Mouse (Mus musculus): ENCODE results near the gene Rdh14. TPM values are rescaled to one million over a fixed set of nuclear protein-coding genes. Genes with fewer than 3 reads are reported as not detected.
A peak's percentile ranks its signal among the peaks of the same experiment; 100 is the strongest.

The Rdh14 gene
- polyA plus RNA-seq (2012; rRNA removed), result 10.8 and 12.6 TPM in 2 replicates

GRCm38 (mm10) chr12:10390671-10391441 lies at the start of gene Rdh14:
Rdh14 (plus strand) TSS chr12:10390772.
- Histone ChIP-seq H3K4me1 (ENCODE audit: control insufficient read depth, insufficient read depth, low read length) (peaks cover 4% of the 10 kb centered on the region), H3K4me3 (replicated peaks; ENCODE audit: extremely low read depth, low read depth, low read length) (peak within 1 kb of the TSS; percentile 87)
- DNase-seq, result peak; percentile 96
- WGBS, result under 1% methylated on average over 53 of the region's 53 CpGs
- TF ChIP-seq POLR2A (IDR thresholded peaks at IDR 0.05; ENCODE audit: borderline replicate concordance, extremely low read depth, low read depth, low read length) (peak; percentile 80; the same call in 1 of the 2 replicates), CTCF (IDR thresholded peaks at IDR 0.05; ENCODE audit: insufficient read depth, low read length) (peak; percentile 42)

GRCm38 (mm10) chr12:10350706-10351105 lies 39.9 kb upstream of the Rdh14 start:
- no peak for TF ChIP-seq POLR2A (IDR thresholded peaks at IDR 0.05; ENCODE audit: borderline replicate concordance, extremely low read depth, low read depth, low read length)
- no peak for TF ChIP-seq CTCF (IDR thresholded peaks at IDR 0.05; ENCODE audit: insufficient read depth, low read length)
- DNase-seq, result peak; percentile 11

GRCm38 (mm10) chr12:10357756-10358155 lies 32.8 kb upstream of the Rdh14 start:
- 41% methylated on average over 6 of the region's 6 CpGs for WGBS
- TF ChIP-seq POLR2A (IDR thresholded peaks at IDR 0.05; ENCODE audit: borderline replicate concordance, extremely low read depth, low read depth, low read length) (no peak), CTCF (IDR thresholded peaks at IDR 0.05; ENCODE audit: insufficient read depth, low read length) (no peak)

More at GRCm38 (mm10) chr12:10350706-10351105, 39.9 kb upstream of the Rdh14 start:
- Histone ChIP-seq H3K4me1 (ENCODE audit: control insufficient read depth, insufficient read depth, low read length) (no peaks in the 10 kb centered on the region), H3K4me3 (replicated peaks; ENCODE audit: extremely low read depth, low read depth, low read length) (no peak overlapping the region)
- 53% methylated on average over 3 of the region's 3 CpGs for WGBS

DNA sequence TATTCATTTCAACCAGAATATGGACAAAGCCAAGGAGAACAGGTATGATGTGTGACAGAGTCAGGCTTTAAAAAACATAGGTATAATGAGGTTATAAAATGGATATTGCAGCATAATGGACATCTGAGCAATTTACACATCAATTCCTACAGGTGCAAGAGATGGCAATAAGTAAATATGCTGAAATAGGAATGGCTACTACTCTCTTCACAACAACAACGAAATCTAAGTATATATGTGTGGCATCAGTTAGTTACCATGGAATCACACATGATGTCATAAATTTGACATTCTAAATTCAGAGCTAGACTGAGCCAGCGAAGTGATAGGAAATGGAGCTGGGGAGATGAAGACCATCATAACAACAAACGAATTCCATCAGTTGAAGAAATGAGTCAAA lies 20.9 kb upstream of the Rdh14 start, which contains the start of gene Nt5c1b:
TSS of gene Nt5c1b (plus strand) at position 301 of the 400 bp plus-strand sequence.
- WGBS, result 74% methylated on average over 3 of the region's 3 CpGs
- TF ChIP-seq POLR2A (IDR thresholded peaks at IDR 0.05; ENCODE audit: borderline replicate concordance, extremely low read depth, low read depth, low read length), result no peak
- TF ChIP-seq CTCF (IDR thresholded peaks at IDR 0.05; ENCODE audit: insufficient read depth, low read length), result no peak
- no peak within 1 kb of the TSS for H3K4me3 ChIP-seq (replicated peaks; ENCODE audit: extremely low read depth, low read depth, low read length)
- H3K4me1 ChIP-seq (ENCODE audit: control insufficient read depth, insufficient read depth, low read length), result no peaks in the 10 kb centered on the region
- DNase-seq, result no peak

More at GRCm38 (mm10) chr12:10357756-10358155, 32.8 kb upstream of the Rdh14 start:
- Histone ChIP-seq H3K4me1 (ENCODE audit: control insufficient read depth, insufficient read depth, low read length) (no peaks in the 10 kb centered on the region), H3K4me3 (replicated peaks; ENCODE audit: extremely low read depth, low read depth, low read length) (no peak overlapping the region)
- no peak for DNase-seq

DNA sequence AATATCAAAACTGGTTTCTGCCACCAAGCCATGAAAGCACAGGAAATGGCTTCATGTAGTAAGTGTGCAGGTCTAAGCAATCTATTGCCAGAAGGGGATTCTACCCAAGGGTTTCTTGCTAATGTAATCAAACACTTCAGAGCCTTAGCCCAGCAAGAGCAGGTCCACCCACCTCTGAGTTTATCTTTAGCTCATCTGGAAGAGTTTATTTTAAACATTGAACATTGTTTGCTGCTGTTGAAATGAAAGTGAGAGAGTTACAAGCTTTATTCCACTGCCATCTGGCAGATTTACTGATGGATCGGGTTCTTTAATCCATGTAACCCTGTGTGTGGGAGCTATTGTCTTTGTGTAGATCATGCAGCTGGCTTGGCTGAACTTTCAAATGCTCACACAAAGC lies 10.2 kb downstream of the Rdh14 start:
- Histone ChIP-seq H3K4me3 (replicated peaks; ENCODE audit: extremely low read depth, low read depth, low read length) (no peak overlapping the region), H3K4me1 (ENCODE audit: control insufficient read depth, insufficient read depth, low read length) (peaks cover 3% of the 10 kb centered on the region)
- WGBS, result 42% methylated on average over 1 of the region's 1 CpGs
- no peak for TF ChIP-seq POLR2A (IDR thresholded peaks at IDR 0.05; ENCODE audit: borderline replicate concordance, extremely low read depth, low read depth, low read length)
- TF ChIP-seq CTCF (IDR thresholded peaks at IDR 0.05; ENCODE audit: insufficient read depth, low read length), result no peak
- DNase-seq, result no peak

DNA sequence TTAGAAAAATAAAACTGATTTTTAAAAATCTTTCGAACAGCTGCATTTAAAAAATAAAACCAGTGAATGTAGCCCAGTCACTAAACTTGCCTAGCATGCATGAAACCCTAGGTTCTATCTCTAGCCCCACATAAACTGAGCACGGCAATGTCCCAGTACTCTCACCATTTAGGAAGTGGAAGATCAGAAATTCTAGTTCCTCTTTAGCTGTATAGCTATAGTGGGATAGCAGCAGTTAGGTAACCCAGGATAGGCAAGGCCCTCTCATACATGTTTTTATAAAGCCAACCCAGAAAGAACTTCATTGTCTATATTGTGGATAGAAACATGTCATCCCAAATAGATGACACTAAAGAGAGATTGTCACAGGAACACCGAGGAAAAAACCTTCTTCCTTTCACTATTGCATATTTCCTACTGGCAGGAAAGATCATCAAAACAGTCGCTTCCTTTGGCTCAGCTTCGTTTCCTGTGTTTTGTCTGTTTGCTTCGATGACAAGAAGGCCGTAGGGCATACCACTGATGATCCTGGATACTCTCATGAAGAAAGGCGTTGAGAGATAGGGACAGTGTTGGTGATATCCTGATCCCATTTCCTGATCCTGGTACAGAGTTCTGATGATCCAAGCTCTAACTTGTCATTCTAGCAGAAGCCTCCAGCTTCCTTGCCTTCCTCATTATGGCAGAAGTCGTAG lies 12.0 kb downstream of the Rdh14 start:
- DNase-seq, result no peak
- no peak overlapping the region for H3K4me3 ChIP-seq (replicated peaks; ENCODE audit: extremely low read depth, low read depth, low read length)
- H3K4me1 ChIP-seq (ENCODE audit: control insufficient read depth, insufficient read depth, low read length), result peaks cover 3% of the 10 kb centered on the region
- WGBS, result 52% methylated on average over 9 of the region's 9 CpGs
- no peak for TF ChIP-seq CTCF (IDR thresholded peaks at IDR 0.05; ENCODE audit: insufficient read depth, low read length)
- TF ChIP-seq POLR2A (IDR thresholded peaks at IDR 0.05; ENCODE audit: borderline replicate concordance, extremely low read depth, low read depth, low read length), result no peak

DNA sequence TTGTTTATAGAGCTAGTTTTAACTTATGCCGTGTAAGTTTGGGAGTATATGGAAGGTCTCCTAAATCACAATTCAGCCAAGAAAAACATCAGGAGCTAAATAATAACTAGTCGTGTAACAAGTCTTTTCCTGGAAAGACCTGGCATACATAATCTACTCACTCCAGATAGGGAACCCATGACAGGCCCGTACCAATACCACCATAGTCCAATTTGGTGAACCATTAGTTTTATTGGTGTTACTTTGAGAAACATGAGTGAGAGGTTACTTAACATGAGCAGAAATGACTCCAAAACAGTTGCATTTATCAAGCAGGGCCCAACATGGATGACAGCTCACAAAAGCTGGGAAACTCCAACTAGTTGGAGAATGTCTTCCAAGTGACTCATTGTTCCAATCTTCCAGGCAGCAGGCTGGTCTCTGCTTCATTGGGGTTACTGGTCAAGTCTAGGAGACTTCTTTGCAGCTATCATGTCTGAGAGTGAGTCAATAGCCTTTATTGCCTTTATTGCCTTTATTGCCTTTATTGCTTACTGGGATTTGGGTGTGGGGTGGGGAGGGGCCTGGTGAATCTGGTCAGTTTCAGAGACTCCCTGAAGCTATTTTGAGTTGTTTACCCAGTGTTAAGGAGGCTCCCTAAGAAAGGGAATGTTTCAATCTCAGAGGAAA lies 20.1 kb downstream of the Rdh14 start:
- Histone ChIP-seq H3K4me1 (ENCODE audit: control insufficient read depth, insufficient read depth, low read length) (no peaks in the 10 kb centered on the region), H3K4me3 (replicated peaks; ENCODE audit: extremely low read depth, low read depth, low read length) (no peak overlapping the region)
- WGBS, result 84% methylated on average over 3 of the region's 3 CpGs
- DNase-seq, result no peak
- TF ChIP-seq POLR2A (IDR thresholded peaks at IDR 0.05; ENCODE audit: borderline replicate concordance, extremely low read depth, low read depth, low read length), result no peak
- no peak for TF ChIP-seq CTCF (IDR thresholded peaks at IDR 0.05; ENCODE audit: insufficient read depth, low read length)

GRCm38 (mm10) chr12:10411453-10411852 lies 20.9 kb downstream of the Rdh14 start:
- no peak for DNase-seq
- H3K4me3 ChIP-seq (replicated peaks; ENCODE audit: extremely low read depth, low read depth, low read length), result no peak overlapping the region
- WGBS, result 79% methylated on average over 1 of the region's 1 CpGs
- TF ChIP-seq CTCF (IDR thresholded peaks at IDR 0.05; ENCODE audit: insufficient read depth, low read length), result no peak
- TF ChIP-seq POLR2A (IDR thresholded peaks at IDR 0.05; ENCODE audit: borderline replicate concordance, extremely low read depth, low read depth, low read length), result no peak
- no peaks in the 10 kb centered on the region for H3K4me1 ChIP-seq (ENCODE audit: control insufficient read depth, insufficient read depth, low read length)

DNA sequence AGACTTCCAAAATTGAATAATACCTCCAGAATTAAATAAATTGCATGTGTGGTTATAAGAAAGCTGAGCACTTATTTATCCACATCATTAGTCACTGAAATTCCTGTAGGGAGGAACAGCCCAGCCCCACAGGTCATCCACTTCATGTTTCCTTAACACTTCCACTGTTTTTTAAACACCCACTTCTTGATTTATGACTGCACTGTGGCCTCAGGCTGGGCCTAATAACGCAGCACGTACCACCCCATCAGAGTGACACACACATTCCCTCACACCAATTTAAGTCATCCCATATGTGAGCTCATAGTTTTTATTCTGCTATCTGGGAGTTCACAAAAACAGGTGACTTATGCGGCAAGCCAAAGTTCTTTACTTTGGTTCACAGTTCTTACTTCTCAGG lies 31.8 kb downstream of the Rdh14 start:
- H3K4me1 ChIP-seq (ENCODE audit: control insufficient read depth, insufficient read depth, low read length), result no peaks in the 10 kb centered on the region
- H3K4me3 ChIP-seq (replicated peaks; ENCODE audit: extremely low read depth, low read depth, low read length), result no peak overlapping the region
- TF ChIP-seq POLR2A (IDR thresholded peaks at IDR 0.05; ENCODE audit: borderline replicate concordance, extremely low read depth, low read depth, low read length), result no peak
- TF ChIP-seq CTCF (IDR thresholded peaks at IDR 0.05; ENCODE audit: insufficient read depth, low read length), result no peak
- DNase-seq, result no peak
- WGBS, result 55% methylated on average over 3 of the region's 3 CpGs

All from lung, adult 2 months (tissue).